Mouse (Mus musculus): ENCODE measurements around the gene Tcte3.
"Not testable (repeated sequence)": the region's sequence is repeated elsewhere in the genome, so short reads cannot be mapped to it uniquely, and the experiment has no call there.

Tcte3 gene

DNA sequence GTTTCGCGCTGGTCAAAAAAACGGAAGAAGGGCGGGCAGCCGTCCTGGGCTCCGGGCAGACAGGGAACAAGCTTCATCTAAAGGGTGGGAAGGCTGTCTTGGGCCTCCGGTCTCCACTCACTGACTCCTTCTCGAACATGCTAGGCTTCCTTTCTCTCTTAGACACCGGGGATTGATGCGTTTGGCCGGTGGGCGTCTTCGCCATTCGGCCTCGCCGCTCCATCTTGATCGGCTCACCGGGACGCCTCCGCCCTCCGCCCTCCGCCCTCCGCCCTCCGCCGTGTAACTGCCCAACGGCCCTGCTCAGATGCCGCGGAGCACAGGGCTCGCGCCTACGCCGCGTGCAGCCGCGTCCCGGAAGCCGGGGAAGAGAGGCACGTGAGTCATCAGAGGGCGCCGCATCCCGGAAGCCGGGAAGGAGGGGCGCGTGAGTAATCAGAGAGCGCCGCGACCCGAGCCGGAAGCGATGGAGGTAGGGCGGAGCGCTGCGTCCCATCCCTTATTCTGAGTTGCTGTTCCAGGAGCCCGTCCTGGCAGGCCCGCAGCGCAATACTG lies at the start of gene Tcte3, which contains the start of the genes Ermard and Gm3448:
TSS of gene Tcte3 (minus strand) at position 314 of the 555 bp plus-strand sequence.
TSS of gene Ermard (plus strand) at position 34 of the 555 bp plus-strand sequence.
TSS of gene Gm3448 (minus strand) at position 363 of the 555 bp plus-strand sequence.
- H3K27me3 ChIP-seq (ENCODE audit: control insufficient read depth, insufficient read depth, low read length, poor library complexity, severe bottlenecking); DNase-seq (ENCODE audit: low read depth, low spot score); H3K36me3 ChIP-seq (ENCODE audit: control insufficient read depth, insufficient read depth, low read length, poor library complexity, severe bottlenecking): not testable (repeated sequence)

- H3K36me3 ChIP-seq (ENCODE audit: control insufficient read depth, insufficient read depth, low read length, poor library complexity, severe bottlenecking): no peaks in the 10 kb centered on the region
- H3K27me3 ChIP-seq (ENCODE audit: control insufficient read depth, insufficient read depth, low read length, poor library complexity, severe bottlenecking): no peaks in the 10 kb centered on the region
- DNase-seq (ENCODE audit: low read depth, low spot score): no peak
Observed at GRCm38 (mm10) chr17:15088591-15089001, 47.3 kb upstream of the Tcte3 start.

DNA sequence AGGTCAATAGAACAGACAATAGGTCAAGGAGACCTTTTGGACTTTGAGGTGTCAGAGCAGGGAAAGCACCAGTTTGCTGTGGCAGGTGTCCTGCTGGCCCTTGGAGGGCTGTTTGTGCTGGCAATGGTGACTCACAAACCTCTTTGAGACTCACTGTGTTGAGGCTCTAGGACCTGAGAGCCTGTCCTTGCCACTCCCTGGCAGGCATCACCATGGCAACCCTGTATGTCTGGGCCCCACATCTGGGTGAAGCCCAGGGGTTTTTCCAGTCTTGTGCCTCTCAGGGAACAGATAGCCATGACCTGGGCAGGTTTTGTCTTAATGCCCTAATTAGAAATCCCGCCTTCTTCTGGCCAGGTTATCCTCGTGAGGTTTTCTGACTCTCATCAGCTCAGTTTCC lies 46.9 kb upstream of the Tcte3 start:
- H3K36me3 ChIP-seq (ENCODE audit: control insufficient read depth, insufficient read depth, low read length, poor library complexity, severe bottlenecking): no peaks in the 10 kb centered on the region
- no peak for DNase-seq (ENCODE audit: low read depth, low spot score)

DNA sequence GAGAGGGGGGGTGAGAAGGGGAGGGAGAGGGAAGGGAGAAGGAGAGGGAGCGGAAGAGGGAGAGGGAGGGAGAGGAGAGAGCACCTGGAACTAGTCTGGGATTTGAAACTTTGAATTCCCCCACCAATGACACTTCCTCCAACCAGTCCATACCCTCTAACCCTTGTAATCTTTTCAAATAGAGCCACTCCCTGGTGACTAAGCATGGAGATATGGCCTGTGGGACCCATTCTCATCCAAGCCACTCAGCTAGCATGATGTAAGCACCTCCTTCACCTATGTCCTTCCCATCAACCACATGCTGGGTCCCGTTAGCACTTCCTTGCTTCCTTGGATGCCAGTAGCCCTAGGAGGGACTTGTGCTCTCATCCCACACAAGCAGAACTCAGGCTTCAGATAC lies 43.7 kb upstream of the Tcte3 start:
- Histone ChIP-seq H3K36me3 (ENCODE audit: control insufficient read depth, insufficient read depth, low read length, poor library complexity, severe bottlenecking) (no peaks in the 10 kb centered on the region), H3K27me3 (ENCODE audit: control insufficient read depth, insufficient read depth, low read length, poor library complexity, severe bottlenecking) (no peaks in the 10 kb centered on the region)
- DNase-seq (ENCODE audit: low read depth, low spot score): no peak

More for the DNA sequence above, 46.9 kb upstream of the Tcte3 start:
- no peaks in the 10 kb centered on the region for H3K27me3 ChIP-seq (ENCODE audit: control insufficient read depth, insufficient read depth, low read length, poor library complexity, severe bottlenecking)

- no peaks in the 10 kb centered on the region for H3K36me3 ChIP-seq (ENCODE audit: control insufficient read depth, insufficient read depth, low read length, poor library complexity, severe bottlenecking)
- DNase-seq (ENCODE audit: low read depth, low spot score): no peak
- H3K27me3 ChIP-seq (ENCODE audit: control insufficient read depth, insufficient read depth, low read length, poor library complexity, severe bottlenecking): no peaks in the 10 kb centered on the region
Observed at GRCm38 (mm10) chr17:15084226-15084848, 43.0 kb upstream of the Tcte3 start.

GRCm38 (mm10) chr17:15077536-15077935 lies 36.2 kb upstream of the Tcte3 start:
- DNase-seq (ENCODE audit: low read depth, low spot score): no peak
- Histone ChIP-seq H3K27me3 (ENCODE audit: control insufficient read depth, insufficient read depth, low read length, poor library complexity, severe bottlenecking) (no peaks in the 10 kb centered on the region), H3K36me3 (ENCODE audit: control insufficient read depth, insufficient read depth, low read length, poor library complexity, severe bottlenecking) (no peaks in the 10 kb centered on the region)

DNA sequence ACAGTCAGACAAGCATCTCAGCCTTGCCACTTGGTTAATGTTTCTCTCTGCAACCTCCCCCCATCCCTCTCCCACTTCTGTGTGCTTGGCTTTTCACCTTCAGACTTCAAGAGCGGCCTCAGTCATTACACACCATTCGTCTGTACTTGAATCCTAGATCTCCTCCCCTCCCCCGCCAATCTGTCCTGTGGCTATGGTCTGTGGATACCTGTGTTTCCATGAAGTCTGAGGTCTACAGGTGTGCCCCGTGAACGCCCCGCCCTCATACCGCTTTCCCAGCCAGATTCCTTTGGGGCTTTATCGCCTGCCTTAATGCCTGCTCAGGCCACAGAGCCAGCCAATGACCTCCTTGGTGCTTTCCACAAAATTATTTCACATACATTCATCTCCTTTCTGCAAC lies 33.7 kb upstream of the Tcte3 start:
- H3K36me3 ChIP-seq (ENCODE audit: control insufficient read depth, insufficient read depth, low read length, poor library complexity, severe bottlenecking): no peaks in the 10 kb centered on the region
- no peaks in the 10 kb centered on the region for H3K27me3 ChIP-seq (ENCODE audit: control insufficient read depth, insufficient read depth, low read length, poor library complexity, severe bottlenecking)
- no peak for DNase-seq (ENCODE audit: low read depth, low spot score)

- no peaks in the 10 kb centered on the region for H3K36me3 ChIP-seq (ENCODE audit: control insufficient read depth, insufficient read depth, low read length, poor library complexity, severe bottlenecking)
Observed at GRCm38 (mm10) chr17:15072211-15072610, 30.9 kb upstream of the Tcte3 start.

DNA sequence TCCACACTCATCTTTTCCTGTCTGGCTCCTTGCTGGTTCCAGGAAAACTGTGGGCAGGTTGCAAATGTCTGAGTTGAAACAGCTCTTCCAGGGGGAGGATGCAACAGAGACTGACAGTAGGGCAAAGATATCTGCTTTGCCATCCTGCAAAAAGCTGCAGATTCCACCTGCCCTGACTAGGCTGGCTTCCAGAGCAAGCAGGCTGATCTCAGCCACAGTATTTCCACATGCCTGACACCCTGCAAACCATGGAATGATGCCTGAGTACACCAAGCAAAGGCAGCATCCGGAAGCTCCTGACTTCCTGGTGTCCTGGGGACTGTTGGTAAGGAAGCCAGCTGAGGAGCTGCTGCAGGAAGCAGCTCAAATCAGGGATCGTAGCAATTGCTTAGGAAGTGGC lies 27.8 kb upstream of the Tcte3 start:
- DNase-seq (ENCODE audit: low read depth, low spot score): no peak
- H3K27me3 ChIP-seq (ENCODE audit: control insufficient read depth, insufficient read depth, low read length, poor library complexity, severe bottlenecking): no peaks in the 10 kb centered on the region

More at GRCm38 (mm10) chr17:15072211-15072610, 30.9 kb upstream of the Tcte3 start:
- DNase-seq (ENCODE audit: low read depth, low spot score): no peak
- no peaks in the 10 kb centered on the region for H3K27me3 ChIP-seq (ENCODE audit: control insufficient read depth, insufficient read depth, low read length, poor library complexity, severe bottlenecking)

GRCm38 (mm10) chr17:15068040-15068792 lies 26.9 kb upstream of the Tcte3 start:
- Histone ChIP-seq H3K36me3 (ENCODE audit: control insufficient read depth, insufficient read depth, low read length, poor library complexity, severe bottlenecking) (no peaks in the 10 kb centered on the region; the same call in 1 of the 2 replicates), H3K27me3 (ENCODE audit: control insufficient read depth, insufficient read depth, low read length, poor library complexity, severe bottlenecking) (no peaks in the 10 kb centered on the region)
- no peak for DNase-seq (ENCODE audit: low read depth, low spot score)

More for the DNA sequence above, 27.8 kb upstream of the Tcte3 start:
- H3K36me3 ChIP-seq (ENCODE audit: control insufficient read depth, insufficient read depth, low read length, poor library complexity, severe bottlenecking): no peaks in the 10 kb centered on the region

- no peak for DNase-seq (ENCODE audit: low read depth, low spot score)
- H3K27me3 ChIP-seq (ENCODE audit: control insufficient read depth, insufficient read depth, low read length, poor library complexity, severe bottlenecking): no peaks in the 10 kb centered on the region
- H3K36me3 ChIP-seq (ENCODE audit: control insufficient read depth, insufficient read depth, low read length, poor library complexity, severe bottlenecking): no peaks in the 10 kb centered on the region; the same call in 1 of the 2 replicates
Observed at GRCm38 (mm10) chr17:15066911-15067310, 25.6 kb upstream of the Tcte3 start.

DNA sequence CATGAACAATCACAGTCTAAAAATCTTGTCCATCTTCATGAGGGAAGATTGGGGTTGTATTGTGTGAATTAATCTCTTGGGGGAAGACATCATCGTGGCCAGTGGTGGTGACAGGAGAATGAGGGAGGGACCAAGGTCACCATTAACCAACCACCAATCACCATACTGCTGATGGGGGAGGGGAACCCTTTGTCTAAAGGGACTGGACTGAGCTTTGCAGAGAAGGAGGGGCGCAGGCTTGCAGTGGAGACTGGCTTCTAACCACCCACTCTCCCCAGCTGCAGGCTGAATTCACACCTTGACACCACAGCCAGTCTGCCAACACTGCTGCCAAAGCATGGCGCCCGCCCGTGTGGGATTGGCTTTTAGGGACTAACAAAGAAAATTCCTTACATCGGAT lies 24.8 kb upstream of the Tcte3 start:
- no peak for DNase-seq (ENCODE audit: low read depth, low spot score)
- H3K36me3 ChIP-seq (ENCODE audit: control insufficient read depth, insufficient read depth, low read length, poor library complexity, severe bottlenecking): peaks cover 4% of the 10 kb centered on the region; the same call in 1 of the 2 replicates

DNA sequence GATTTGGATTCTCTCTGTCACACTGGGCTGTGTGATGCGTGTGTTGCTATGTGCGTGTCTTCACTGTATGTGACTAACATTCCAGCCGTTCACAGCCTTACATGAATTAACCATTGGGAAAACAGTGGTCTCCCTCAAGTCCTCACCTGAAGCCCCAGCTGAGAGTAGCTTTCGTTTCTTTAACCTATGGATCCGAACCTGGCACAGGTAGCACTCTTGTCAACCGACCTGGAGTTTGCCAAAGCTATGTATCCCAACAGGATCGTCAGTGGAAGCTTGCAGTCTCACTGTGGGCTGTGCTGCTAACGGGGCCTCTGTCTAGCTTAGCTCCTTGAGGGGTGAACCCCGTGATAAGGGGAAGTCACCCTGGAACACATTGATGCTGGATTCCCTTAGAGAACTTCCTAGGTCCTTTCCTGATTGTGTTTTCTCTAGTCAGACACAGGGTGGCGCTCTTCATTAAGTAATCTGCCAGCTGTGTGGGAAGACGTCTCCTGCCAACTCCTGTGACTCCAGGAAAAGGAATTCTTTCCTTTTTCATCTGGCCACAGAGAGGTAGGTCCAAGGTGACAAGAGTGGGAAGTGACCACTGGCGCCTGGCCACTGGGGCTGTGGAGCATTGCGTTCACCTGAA lies 24.2 kb upstream of the Tcte3 start:
- DNase-seq (ENCODE audit: low read depth, low spot score): peak; percentile 38
- Histone ChIP-seq H3K36me3 (ENCODE audit: control insufficient read depth, insufficient read depth, low read length, poor library complexity, severe bottlenecking) (peaks cover 4% of the 10 kb centered on the region; the same call in 1 of the 2 replicates), H3K27me3 (ENCODE audit: control insufficient read depth, insufficient read depth, low read length, poor library complexity, severe bottlenecking) (no peaks in the 10 kb centered on the region)

More for the DNA sequence above, 24.8 kb upstream of the Tcte3 start:
- H3K27me3 ChIP-seq (ENCODE audit: control insufficient read depth, insufficient read depth, low read length, poor library complexity, severe bottlenecking): no peaks in the 10 kb centered on the region

DNA sequence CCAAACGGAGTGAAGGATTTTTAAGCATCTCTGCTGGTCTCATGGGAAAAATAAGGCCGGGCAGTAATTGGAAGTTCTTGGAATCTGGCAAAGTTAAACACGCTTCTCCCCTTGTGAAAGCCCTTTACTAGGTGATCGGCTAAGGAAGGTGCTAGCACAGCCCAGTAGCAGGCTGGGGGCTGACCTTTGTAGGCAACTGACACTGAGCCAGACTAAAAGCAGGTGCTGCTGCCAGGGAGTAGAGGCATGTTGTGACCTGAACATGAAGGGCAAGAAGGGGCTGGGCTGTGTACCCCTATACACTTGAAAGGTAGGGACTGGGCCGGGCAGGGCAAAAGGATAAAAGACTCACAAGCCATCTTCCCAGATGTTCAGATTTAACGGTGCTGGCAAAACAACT lies 19.1 kb upstream of the Tcte3 start:
- DNase-seq (ENCODE audit: low read depth, low spot score): no peak
- H3K27me3 ChIP-seq (ENCODE audit: control insufficient read depth, insufficient read depth, low read length, poor library complexity, severe bottlenecking): no peaks in the 10 kb centered on the region

More for the DNA sequence above, 19.1 kb upstream of the Tcte3 start:
- peaks cover 17% of the 10 kb centered on the region for H3K36me3 ChIP-seq (ENCODE audit: control insufficient read depth, insufficient read depth, low read length, poor library complexity, severe bottlenecking)

All from splenic B cell, adult 2 months (primary cell).